Mouse (Mus musculus): Measurements from ENCODE around the gene Fut2.

GRCm38 (mm10) chr7:45639561-45640027 is 26.6 kb downstream of the Fut2 start, which contains the start of gene Mamstr:
- TF ChIP-seq CTCF (IDR thresholded peaks at IDR 0.05; ENCODE audit: low read depth) (no peak), EP300 (optimal IDR thresholded peaks at IDR 0.05) (no peak)

Measured in stomach, postnatal 0 days (tissue).